Mouse (Mus musculus): ENCODE measurements around the gene Ephb4. TPM values are rescaled to one million over a fixed set of nuclear protein-coding genes. Genes with fewer than 3 reads are reported as not detected.

Ephb4 gene
- polyA plus RNA-seq, 1 experiment: 6.0 TPM

- DNase-seq (ENCODE audit: extremely low spot score in 1 of 2, low spot score in 1 of 2): peak; percentile 91 to 93
Measured at GRCm38 (mm10) chr5:137333512-137334174, 16.3 kb upstream of the Ephb4 start, which contains the start of gene Slc12a9. Slc12a9 (minus strand) TSS chr5:137333597.

- DNase-seq (ENCODE audit: extremely low spot score in 1 of 2, low spot score in 1 of 2): no peak
Measured at GRCm38 (mm10) chr5:137334317-137334716, 15.6 kb upstream of the Ephb4 start.

- no peak for DNase-seq (ENCODE audit: extremely low spot score in 1 of 2, low spot score in 1 of 2)
Measured at GRCm38 (mm10) chr5:137335066-137335465, 14.8 kb upstream of the Ephb4 start.

- DNase-seq (ENCODE audit: extremely low spot score in 1 of 2, low spot score in 1 of 2): no peak
Measured at GRCm38 (mm10) chr5:137337190-137337589, 12.7 kb upstream of the Ephb4 start.

GRCm38 (mm10) chr5:137338256-137338655 lies 11.7 kb upstream of the Ephb4 start:
- peak; percentile 84 to 93 for DNase-seq (ENCODE audit: extremely low spot score in 1 of 2, low spot score in 1 of 2)

- DNase-seq (ENCODE audit: extremely low spot score in 1 of 2, low spot score in 1 of 2): no peak
Measured at GRCm38 (mm10) chr5:137338663-137339289, 11.1 kb upstream of the Ephb4 start.

GRCm38 (mm10) chr5:137339290-137339979 lies 10.5 kb upstream of the Ephb4 start:
- no peak for DNase-seq (ENCODE audit: extremely low spot score in 1 of 2, low spot score in 1 of 2)

- no peak for DNase-seq (ENCODE audit: extremely low spot score in 1 of 2, low spot score in 1 of 2)
Measured at GRCm38 (mm10) chr5:137340222-137340621, 9.7 kb upstream of the Ephb4 start.

GRCm38 (mm10) chr5:137342407-137343012 lies 7.4 kb upstream of the Ephb4 start:
- DNase-seq (ENCODE audit: extremely low spot score in 1 of 2, low spot score in 1 of 2): no peak

GRCm38 (mm10) chr5:137343412-137343811 lies 6.5 kb upstream of the Ephb4 start:
- DNase-seq (ENCODE audit: extremely low spot score in 1 of 2, low spot score in 1 of 2): no peak

- DNase-seq (ENCODE audit: extremely low spot score in 1 of 2, low spot score in 1 of 2): no peak
Measured at GRCm38 (mm10) chr5:137343869-137344268, 6.0 kb upstream of the Ephb4 start.

GRCm38 (mm10) chr5:137345821-137346220 lies 4.1 kb upstream of the Ephb4 start:
- no peak for DNase-seq (ENCODE audit: extremely low spot score in 1 of 2, low spot score in 1 of 2)

GRCm38 (mm10) chr5:137346388-137346787 lies 3.5 kb upstream of the Ephb4 start:
- DNase-seq (ENCODE audit: extremely low spot score in 1 of 2, low spot score in 1 of 2): no peak

- no peak for DNase-seq (ENCODE audit: extremely low spot score in 1 of 2, low spot score in 1 of 2)
Measured at GRCm38 (mm10) chr5:137346983-137347382, 2.9 kb upstream of the Ephb4 start.

- DNase-seq (ENCODE audit: extremely low spot score in 1 of 2, low spot score in 1 of 2): no peak
Measured at GRCm38 (mm10) chr5:137347856-137348255, 2.1 kb upstream of the Ephb4 start.

GRCm38 (mm10) chr5:137348482-137349383 lies 1.2 kb upstream of the Ephb4 start:
- DNase-seq (ENCODE audit: extremely low spot score in 1 of 2, low spot score in 1 of 2): no peak

- no peak for DNase-seq (ENCODE audit: extremely low spot score in 1 of 2, low spot score in 1 of 2)
Measured at GRCm38 (mm10) chr5:137350205-137351057, 522 bp downstream of the Ephb4 start.

GRCm38 (mm10) chr5:137351058-137351380 lies 1.1 kb downstream of the Ephb4 start:
- no peak for DNase-seq (ENCODE audit: extremely low spot score in 1 of 2, low spot score in 1 of 2)

GRCm38 (mm10) chr5:137351394-137351793 lies 1.5 kb downstream of the Ephb4 start:
- no peak for DNase-seq (ENCODE audit: extremely low spot score in 1 of 2, low spot score in 1 of 2)
